Mouse (Mus musculus): ENCODE measurements around the gene Cdkal1. TPM values are rescaled to one million over a fixed set of nuclear protein-coding genes. Genes with fewer than 3 reads are reported as not detected.

Cdkal1 gene
- polyA plus RNA-seq, 1 experiment: 3.3 TPM

GRCm38 (mm10) chr13:29775603-29776230, 79.8 kb downstream of the Cdkal1 start:
- no peaks in the 10 kb centered on the region for H3K27me3 ChIP-seq (ENCODE audit: control insufficient read depth, insufficient read depth, low read length)
- no peak overlapping the region for H3K27ac ChIP-seq (ENCODE audit: control insufficient read depth, insufficient read depth, low read length)
- no peaks in the 10 kb centered on the region for H3K36me3 ChIP-seq (ENCODE audit: control insufficient read depth, insufficient read depth, low read length)
- H3K4me1 ChIP-seq (replicated peaks; ENCODE audit: control insufficient read depth, insufficient read depth, low read length): peaks cover 2% of the 10 kb centered on the region; the same call in 1 of the 2 replicates
- 95% methylated on average over 8 of the region's 8 CpGs for WGBS
- TF ChIP-seq POLR2A (IDR thresholded peaks at IDR 0.05; ENCODE audit: control insufficient read depth, extremely low read depth, insufficient read depth, low read length, poor library complexity) (no peak), CTCF (IDR thresholded peaks at IDR 0.05; ENCODE audit: borderline replicate concordance, control insufficient read depth, extremely low read depth, insufficient read depth, low read length, poor library complexity) (no peak)
- DNase-seq: no peak
- H3K4me3 ChIP-seq (ENCODE audit: control insufficient read depth, insufficient read depth, low read length): no peak overlapping the region

GRCm38 (mm10) chr13:29773563-29773962, 81.9 kb downstream of the Cdkal1 start:
- no peak overlapping the region for H3K27ac ChIP-seq (ENCODE audit: control insufficient read depth, insufficient read depth, low read length)
- WGBS: 39% methylated on average over 6 of the region's 6 CpGs
- no peak for TF ChIP-seq CTCF (IDR thresholded peaks at IDR 0.05; ENCODE audit: borderline replicate concordance, control insufficient read depth, extremely low read depth, insufficient read depth, low read length, poor library complexity)
- no peak for TF ChIP-seq POLR2A (IDR thresholded peaks at IDR 0.05; ENCODE audit: control insufficient read depth, extremely low read depth, insufficient read depth, low read length, poor library complexity)

GRCm38 (mm10) chr13:29772970-29773369, 82.5 kb downstream of the Cdkal1 start:
- DNase-seq: no peak
- WGBS: 52% methylated on average over 3 of the region's 3 CpGs
- no peak for TF ChIP-seq POLR2A (IDR thresholded peaks at IDR 0.05; ENCODE audit: control insufficient read depth, extremely low read depth, insufficient read depth, low read length, poor library complexity)
- TF ChIP-seq CTCF (IDR thresholded peaks at IDR 0.05; ENCODE audit: borderline replicate concordance, control insufficient read depth, extremely low read depth, insufficient read depth, low read length, poor library complexity): no peak
- H3K4me3 ChIP-seq (ENCODE audit: control insufficient read depth, insufficient read depth, low read length): no peak overlapping the region
- no peak overlapping the region for H3K27ac ChIP-seq (ENCODE audit: control insufficient read depth, insufficient read depth, low read length)
- no peaks in the 10 kb centered on the region for H3K4me1 ChIP-seq (replicated peaks; ENCODE audit: control insufficient read depth, insufficient read depth, low read length)
- no peaks in the 10 kb centered on the region for H3K27me3 ChIP-seq (ENCODE audit: control insufficient read depth, insufficient read depth, low read length)
- no peaks in the 10 kb centered on the region for H3K36me3 ChIP-seq (ENCODE audit: control insufficient read depth, insufficient read depth, low read length)

More at GRCm38 (mm10) chr13:29773563-29773962, 81.9 kb downstream of the Cdkal1 start:
- no peak for DNase-seq
- H3K4me3 ChIP-seq (ENCODE audit: control insufficient read depth, insufficient read depth, low read length): no peak overlapping the region
- H3K4me1 ChIP-seq (replicated peaks; ENCODE audit: control insufficient read depth, insufficient read depth, low read length): no peaks in the 10 kb centered on the region
- no peaks in the 10 kb centered on the region for H3K36me3 ChIP-seq (ENCODE audit: control insufficient read depth, insufficient read depth, low read length)
- no peaks in the 10 kb centered on the region for H3K27me3 ChIP-seq (ENCODE audit: control insufficient read depth, insufficient read depth, low read length)

- no peaks in the 10 kb centered on the region for H3K36me3 ChIP-seq (ENCODE audit: control insufficient read depth, insufficient read depth, low read length)
- DNase-seq: no peak
- TF ChIP-seq POLR2A (IDR thresholded peaks at IDR 0.05; ENCODE audit: control insufficient read depth, extremely low read depth, insufficient read depth, low read length, poor library complexity) (no peak), CTCF (IDR thresholded peaks at IDR 0.05; ENCODE audit: borderline replicate concordance, control insufficient read depth, extremely low read depth, insufficient read depth, low read length, poor library complexity) (no peak)
- no peaks in the 10 kb centered on the region for H3K4me1 ChIP-seq (replicated peaks; ENCODE audit: control insufficient read depth, insufficient read depth, low read length)
- no peak overlapping the region for H3K4me3 ChIP-seq (ENCODE audit: control insufficient read depth, insufficient read depth, low read length)
- no peak overlapping the region for H3K27ac ChIP-seq (ENCODE audit: control insufficient read depth, insufficient read depth, low read length)
- 21% methylated on average over 12 of the region's 12 CpGs for WGBS
- H3K27me3 ChIP-seq (ENCODE audit: control insufficient read depth, insufficient read depth, low read length): no peaks in the 10 kb centered on the region
These were observed 85.6 kb downstream of the Cdkal1 start for GRCm38 (mm10) chr13:29769647-29770436.

GRCm38 (mm10) chr13:29768104-29768503, 87.4 kb downstream of the Cdkal1 start:
- no peak for DNase-seq
- no peaks in the 10 kb centered on the region for H3K36me3 ChIP-seq (ENCODE audit: control insufficient read depth, insufficient read depth, low read length)
- TF ChIP-seq CTCF (IDR thresholded peaks at IDR 0.05; ENCODE audit: borderline replicate concordance, control insufficient read depth, extremely low read depth, insufficient read depth, low read length, poor library complexity): no peak
- 40% methylated on average over 1 of the region's 1 CpGs for WGBS
- H3K27ac ChIP-seq (ENCODE audit: control insufficient read depth, insufficient read depth, low read length): no peak overlapping the region
- H3K27me3 ChIP-seq (ENCODE audit: control insufficient read depth, insufficient read depth, low read length): no peaks in the 10 kb centered on the region
- no peak overlapping the region for H3K4me3 ChIP-seq (ENCODE audit: control insufficient read depth, insufficient read depth, low read length)
- no peaks in the 10 kb centered on the region for H3K4me1 ChIP-seq (replicated peaks; ENCODE audit: control insufficient read depth, insufficient read depth, low read length)

- no peak overlapping the region for H3K27ac ChIP-seq (ENCODE audit: control insufficient read depth, insufficient read depth, low read length)
- no peak overlapping the region for H3K4me3 ChIP-seq (ENCODE audit: control insufficient read depth, insufficient read depth, low read length)
These were observed 87.9 kb downstream of the Cdkal1 start for GRCm38 (mm10) chr13:29767587-29767986.

More at GRCm38 (mm10) chr13:29767587-29767986, 87.9 kb downstream of the Cdkal1 start:
- Histone ChIP-seq H3K36me3 (ENCODE audit: control insufficient read depth, insufficient read depth, low read length) (no peaks in the 10 kb centered on the region), H3K27me3 (ENCODE audit: control insufficient read depth, insufficient read depth, low read length) (no peaks in the 10 kb centered on the region), H3K4me1 (replicated peaks; ENCODE audit: control insufficient read depth, insufficient read depth, low read length) (no peaks in the 10 kb centered on the region)
- no peak for DNase-seq
- 84% methylated on average over 4 of the region's 4 CpGs for WGBS
- no peak for TF ChIP-seq CTCF (IDR thresholded peaks at IDR 0.05; ENCODE audit: borderline replicate concordance, control insufficient read depth, extremely low read depth, insufficient read depth, low read length, poor library complexity)
- TF ChIP-seq POLR2A (IDR thresholded peaks at IDR 0.05; ENCODE audit: control insufficient read depth, extremely low read depth, insufficient read depth, low read length, poor library complexity): no peak

Measured in thymus, adult 2 months (tissue).